Mouse (Mus musculus) forebrain, postnatal 0 days (tissue): ENCODE measurements around the gene Alx3. TPM values are rescaled to one million over a fixed set of nuclear protein-coding genes. Genes with fewer than 3 reads are reported as not detected.

Experiments used
- ATAC-seq: fragments of 200-750 bp; cut with Nextera tagmentation; 2 replicates; pipeline ENCODE4 v1.8.0; 2017; ENCODE audit warnings: mild to moderate bottlenecking, moderate library complexity
- DNase-seq: peaks from one replicate; pipeline ENCODE4 v3.0.0-alpha.2; 2015
- H3K27ac ChIP-seq: fragments of 300-500 bp; sonication (generic); 2 replicates; pipeline ENCODE4 v1.5.1; 2014; ENCODE audit warnings: low read depth, mild to moderate bottlenecking, antibody characterized with exemption, low read length, moderate library complexity, mixed read lengths
- H3K27me3 ChIP-seq: fragments of 300-500 bp; sonication (generic); 2 replicates; pipeline ENCODE4 v1.6.1; 2014; ENCODE audit warnings: mild to moderate bottlenecking, low read length, mixed read lengths; ENCODE audit not compliant: insufficient read depth
- H3K36me3 ChIP-seq: fragments of 300-500 bp; sonication (generic); 2 replicates; pipeline ENCODE4 v1.6.1; 2014; ENCODE audit warnings: mild to moderate bottlenecking, moderate library complexity; ENCODE audit not compliant: insufficient read depth
- H3K4me1 ChIP-seq: fragments of 300-500 bp; sonication (generic); 2 replicates; pipeline ENCODE4 v1.6.1; 2014; ENCODE audit warnings: antibody characterized with exemption; ENCODE audit not compliant: insufficient read depth
- H3K4me2 ChIP-seq: fragments of 300-500 bp; sonication (generic); 2 replicates; pipeline ENCODE4 v1.6.1; 2014; ENCODE audit warnings: low read depth, mild to moderate bottlenecking, moderate library complexity
- H3K4me3 ChIP-seq: fragments of 300-500 bp; sonication (generic); 2 replicates; pipeline ENCODE4 v1.5.1; 2014; ENCODE audit warnings: low read depth, low read length, mixed read lengths
- H3K9ac ChIP-seq: fragments of 300-500 bp; sonication (generic); 2 replicates; pipeline ENCODE4 v1.6.1; 2014; ENCODE audit warnings: mild to moderate bottlenecking
- H3K9me3 ChIP-seq: fragments of 300-500 bp; sonication (generic); 2 replicates; pipeline ENCODE4 v1.6.1; 2016; ENCODE audit warnings: low read length
- CTCF ChIP-seq: sonication (generic); IDR thresholded peaks from 2 replicates; pipeline ENCODE4 v1.5.1; 2016; ENCODE audit warnings: antibody characterized with exemption, control low read depth, low read depth
- WGBS: fragments of 180-500 bp; shearing (Covaris S2); extraction: QIAGEN DNeasy Blood & Tissue Kit; methylation state at CpG from one replicate; pipeline ENCODE4 v1.1.7; 2014; 5-methylcytosine and 5-hydroxymethylcytosine counted together
- polyA plus RNA-seq: library from polyadenylated mRNA; unstranded; fragments of >200 nt; fragmentation: Nextera tagmentation; extraction: Ambion mirVana; gene quantifications from 2 replicates; pipeline ENCODE4 v1.2.1, GENCODE M21; 2015
- total RNA-seq: library from RNA; depleted of rRNA; stranded (reverse); fragments of >200 nt; gene quantifications from 2 replicates; pipeline ENCODE4 v1.2.3, GENCODE M21; 2014; rRNA removed

The Alx3 gene
- total RNA-seq (2.2 and 3.3 TPM in 2 replicates), polyA plus RNA-seq (3.7 and 5.2 TPM in 2 replicates)

- ATAC-seq: peak; percentile 25; the same call in 1 of the 2 replicates
- 6% methylated on average over 40 of the region's 46 CpGs for WGBS
Observed at GRCm38 (mm10) chr3:107594662-107595263, at the start of gene Alx3. Gene Alx3, plus strand, starts transcription at chr3:107595031.

GRCm38 (mm10) chr3:107545278-107545677 lies 49.6 kb upstream of the Alx3 start:
- H3K9ac ChIP-seq: no peak overlapping the region
- TF ChIP-seq CTCF: no peak
- peak; percentile 67 for ATAC-seq
- H3K4me3 ChIP-seq: no peak overlapping the region
- peak; percentile 33 for DNase-seq
- no peaks in the 10 kb centered on the region for H3K9me3 ChIP-seq
- no peaks in the 10 kb centered on the region for H3K27me3 ChIP-seq
- WGBS: 58% methylated on average over 5 of the region's 5 CpGs
- H3K36me3 ChIP-seq: no peaks in the 10 kb centered on the region
- H3K4me2 ChIP-seq: no peak overlapping the region
- H3K4me1 ChIP-seq: no peaks in the 10 kb centered on the region
- H3K27ac ChIP-seq: no peak overlapping the region

More at GRCm38 (mm10) chr3:107594662-107595263, at the start of gene Alx3:
- no peak within 1 kb of the TSS for H3K9ac ChIP-seq
- peak within 1 kb of the TSS; percentile 47 for H3K4me2 ChIP-seq
- H3K4me1 ChIP-seq: peaks cover 6% of the 10 kb centered on the region; the same call in 1 of the 2 replicates
- H3K9me3 ChIP-seq: no peaks in the 10 kb centered on the region
- peaks cover 63% of the 10 kb centered on the region for H3K27me3 ChIP-seq
- no peaks in the 10 kb centered on the region for H3K36me3 ChIP-seq
- no peak within 1 kb of the TSS for H3K27ac ChIP-seq
- peak within 1 kb of the TSS; percentile 28 for H3K4me3 ChIP-seq
- DNase-seq: no peak
- no peak for TF ChIP-seq CTCF

- Histone ChIP-seq H3K27ac (no peak overlapping the region), H3K9me3 (no peaks in the 10 kb centered on the region), H3K27me3 (no peaks in the 10 kb centered on the region), H3K4me3 (no peak overlapping the region), H3K4me1 (no peaks in the 10 kb centered on the region), H3K4me2 (no peak overlapping the region), H3K9ac (no peak overlapping the region), H3K36me3 (no peaks in the 10 kb centered on the region)
- no peak for TF ChIP-seq CTCF
- ATAC-seq: no peak
- DNase-seq: no peak
- WGBS: 74% methylated on average over 10 of the region's 10 CpGs
Observed at GRCm38 (mm10) chr3:107545716-107546412, 49.0 kb upstream of the Alx3 start.

- H3K36me3 ChIP-seq: no peaks in the 10 kb centered on the region
- H3K9ac ChIP-seq: no peak overlapping the region
- no peak overlapping the region for H3K4me3 ChIP-seq
- no peak for TF ChIP-seq CTCF
- H3K9me3 ChIP-seq: no peaks in the 10 kb centered on the region
- DNase-seq: peak; percentile 31
- H3K27ac ChIP-seq: no peak overlapping the region
- no peak for ATAC-seq
- no peak overlapping the region for H3K4me2 ChIP-seq
- no peaks in the 10 kb centered on the region for H3K27me3 ChIP-seq
- 25% methylated on average over 2 of the region's 2 CpGs for WGBS
- H3K4me1 ChIP-seq: no peaks in the 10 kb centered on the region
Observed at GRCm38 (mm10) chr3:107546956-107547355, 47.9 kb upstream of the Alx3 start.

GRCm38 (mm10) chr3:107550409-107551049 lies 44.3 kb upstream of the Alx3 start:
- Histone ChIP-seq H3K4me3 (no peak overlapping the region), H3K27me3 (no peaks in the 10 kb centered on the region)
- ATAC-seq: peak; percentile 70

GRCm38 (mm10) chr3:107554842-107555241 lies 40.0 kb upstream of the Alx3 start, which contains the start of gene Ubl4b:
Gene Ubl4b, minus strand, starts transcription at chr3:107555073.
- Histone ChIP-seq H3K4me3 (no peak within 1 kb of the TSS), H3K4me2 (no peak within 1 kb of the TSS), H3K4me1 (no peaks in the 10 kb centered on the region), H3K27me3 (no peaks in the 10 kb centered on the region), H3K27ac (no peak within 1 kb of the TSS), H3K9ac (no peak within 1 kb of the TSS), H3K9me3 (no peaks in the 10 kb centered on the region), H3K36me3 (no peaks in the 10 kb centered on the region)
- DNase-seq (no peak), ATAC-seq (no peak)
- WGBS: 92% methylated on average over 2 of the region's 2 CpGs
- TF ChIP-seq CTCF: no peak

More at GRCm38 (mm10) chr3:107550409-107551049, 44.3 kb upstream of the Alx3 start:
- WGBS: 72% methylated on average over 17 of the region's 17 CpGs
- Histone ChIP-seq H3K27ac (no peak overlapping the region), H3K9me3 (no peaks in the 10 kb centered on the region), H3K4me1 (no peaks in the 10 kb centered on the region), H3K9ac (no peak overlapping the region), H3K36me3 (no peaks in the 10 kb centered on the region), H3K4me2 (no peak overlapping the region)
- DNase-seq: peak; percentile 72
- peak; percentile 82 for TF ChIP-seq CTCF

- 30% methylated on average over 3 of the region's 3 CpGs for WGBS
- no peak overlapping the region for H3K9ac ChIP-seq
- DNase-seq: no peak
Observed at GRCm38 (mm10) chr3:107558740-107559139, 36.1 kb upstream of the Alx3 start.

More at GRCm38 (mm10) chr3:107558740-107559139, 36.1 kb upstream of the Alx3 start:
- Histone ChIP-seq H3K36me3 (no peaks in the 10 kb centered on the region), H3K27me3 (no peaks in the 10 kb centered on the region), H3K27ac (no peak overlapping the region), H3K9me3 (no peaks in the 10 kb centered on the region), H3K4me3 (no peak overlapping the region), H3K4me1 (no peaks in the 10 kb centered on the region), H3K4me2 (no peak overlapping the region)
- ATAC-seq: no peak
- no peak for TF ChIP-seq CTCF
